24 mouse cellular contexts compared by ENCODE assay signal in genomic region chr11:11719748-11720147, GRCm38 (mm10). TPM values are rescaled to one million over a fixed set of nuclear protein-coding genes. Genes with fewer than 3 reads are reported as not detected.
DNase-seq lines count a peak whose midpoint lies in the region; ATAC-seq lines count a peak whose summit lies in the region.
"Had no signal": no experiment of that assay in that cellular context is flagged by ENCODE, and none has a peak within 500 bp of the region (broad histone marks: within the 10 kb centered on the region; RNA-seq: fewer than 3 reads in every experiment).

No protein-coding gene starts in this region.

- no peaks in the 10 kb centered on the region for H3K9me3 ChIP-seq in liver, embryonic 11.5 days (ENCODE audit: control insufficient read depth, low read length)
- H3K9me3 ChIP-seq: heart, embryonic 15.5 days; limb, embryonic 15.5 days had no signal

- WGBS in liver, embryonic 11.5 days = 50% methylated on average over 5 of the region's 5 CpGs

- peak overlapping the region; percentile 11; the same call in 1 of the 2 replicates for H3K27ac ChIP-seq in liver, embryonic 11.5 days (ENCODE audit: low read depth, low read length)
- H3K27ac ChIP-seq: heart, embryonic 15.5 days; layer of hippocampus, adult 2 months; limb, embryonic 15.5 days had no signal

- no peak overlapping the region for H3K4me3 ChIP-seq in liver, embryonic 11.5 days (ENCODE audit: low read depth, low read length)
- H3K4me3 ChIP-seq: erythroblast, embryonic 14.5 days; heart, embryonic 15.5 days; layer of hippocampus, adult 2 months; limb, embryonic 15.5 days had no signal

- peaks cover 5% of the 10 kb centered on the region; the same call in 1 of the 2 replicates for H3K36me3 ChIP-seq in liver, embryonic 11.5 days (ENCODE audit: control insufficient read depth, insufficient read depth, low read length)
- H3K36me3 ChIP-seq: heart, embryonic 15.5 days; limb, embryonic 15.5 days had no signal

- ATAC-seq in liver, embryonic 11.5 days (replicated peaks; ENCODE audit: low FRiP score) = peak; percentile 67
- peak; percentile 47 for ATAC-seq in CD4-positive, CD25-positive, alpha-beta regulatory T cell, adult 4 months
- ATAC-seq in erythroid progenitor cell, adult 5-6 weeks (replicated peaks; ENCODE audit: low FRiP score, poor library complexity, severe bottlenecking) = 0 out of 2 replicates have a peak, but pooled peaks have one; percentile 18
- peak; percentile 49 for ATAC-seq in megakaryocyte progenitor cell, adult 5-6 weeks (replicated peaks; ENCODE audit: poor library complexity)
- ATAC-seq: forebrain, embryonic 14.5 days; hindbrain, embryonic 16.5 days; lung, postnatal 0 days had no signal

- H3K9ac ChIP-seq in liver, embryonic 11.5 days (ENCODE audit: low read depth, low read length) = no peak overlapping the region
- H3K9ac ChIP-seq: heart, embryonic 15.5 days; limb, embryonic 15.5 days had no signal

- no peak overlapping the region for H3K4me2 ChIP-seq in liver, embryonic 11.5 days
- H3K4me2 ChIP-seq: heart, embryonic 15.5 days; limb, embryonic 15.5 days had no signal

- DNase-seq in liver, embryonic 11.5 days (ENCODE audit: low spot score) = no peak
- no peak for DNase-seq in liver
- DNase-seq in cerebellum, adult 11-12 months = no peak
- DNase-seq in adrenal gland, postnatal 10 days = no peak
- no peak for DNase-seq in adrenal gland, postnatal 14 days
- DNase-seq: adrenal gland, postnatal 36 days; cerebellum, adult 8-10 months; gastrocnemius, postnatal 25 days; kidney, adult 18-20 months; kidney, postnatal 14 days; layer of hippocampus, postnatal 36 days; retina, postnatal 1 day; right cerebral cortex, postnatal 4 days; thymus, postnatal 36 days had no signal

- H3K4me1 ChIP-seq in liver, embryonic 11.5 days (replicated peaks; ENCODE audit: control insufficient read depth, insufficient read depth, low read length) = peaks cover 21% of the 10 kb centered on the region
- H3K4me1 ChIP-seq: heart, embryonic 15.5 days; limb, embryonic 15.5 days had no signal

- no peaks in the 10 kb centered on the region for H3K27me3 ChIP-seq in liver, embryonic 11.5 days (replicated peaks; ENCODE audit: control insufficient read depth, insufficient read depth, low read length)
- H3K27me3 ChIP-seq: heart, embryonic 15.5 days; limb, embryonic 15.5 days had no signal

RNA-seq across cellular contexts. Expression of gene Ikzf1, which starts 34.9 kb away (rescaled TPM):
- 105 and 120 TPM in 2 replicates for polyA plus RNA-seq in liver, embryonic 11.5 days (2014; fragmentation: Nextera tagmentation; extraction: Ambion mirVana)
- 100 to 1,000 TPM; 130 to 149 TPM for polyA plus RNA-seq in CD4-positive, CD25-positive, alpha-beta regulatory T cell, adult 4 months (2017; shearing (Covaris generic))
- total RNA-seq in erythroid progenitor cell, adult 5-6 weeks (2015; ENCODE audit: low replicate concordance) = 116 and 120 TPM in 2 replicates
- 40.9 and 81.1 TPM in 2 replicates for total RNA-seq in erythroid progenitor cell, adult 5-6 weeks (2017; ENCODE audit: low replicate concordance)
- total RNA-seq in megakaryocyte progenitor cell, adult 5-6 weeks (2015) = 155 and 160 TPM in 2 replicates
- 58.3 and 84.0 TPM in 2 replicates for total RNA-seq in megakaryocyte progenitor cell, adult 5-6 weeks (2017)
- total RNA-seq in adrenal gland, postnatal 10 days (2021) = 1 to 10 TPM; 9.3 to 9.9 TPM
- 6.3 and 23.4 TPM in 2 replicates for total RNA-seq in adrenal gland, postnatal 14 days (2021)
